In genomic region chr4:136180408-136181330, GRCm38 (mm10) we compare ENCODE assay signal across 7 mouse cellular contexts. TPM values are rescaled to one million over a fixed set of nuclear protein-coding genes. Genes with fewer than 3 reads are reported as not detected.
DNase-seq lines count a peak whose midpoint lies in the region; ATAC-seq and TF ChIP-seq lines count a peak whose summit lies in the region.

No protein-coding gene starts in this region.

- H3K9ac ChIP-seq in intestine, embryonic 16.5 days (ENCODE audit: low read depth, low read length), result peak overlapping the region; percentile 50

- H3K4me2 ChIP-seq in intestine, embryonic 16.5 days (ENCODE audit: low read depth, low read length), result peak overlapping the region; percentile 45

- H3K4me3 ChIP-seq in embryonic facial prominence, embryonic 10.5 days, result peak overlapping the region; percentile 54
- H3K4me3 ChIP-seq in intestine, embryonic 16.5 days (ENCODE audit: low read length), result peak overlapping the region; percentile 21
- H3K4me3 ChIP-seq in midbrain, embryonic 10.5 days, result peak overlapping the region; percentile 47
- peak overlapping the region; percentile 33 for H3K4me3 ChIP-seq in small intestine, adult 2 months (ENCODE audit: low read depth, low read length)

- no peak for TF ChIP-seq POLR2A in small intestine, adult 2 months (IDR thresholded peaks at IDR 0.05; ENCODE audit: low read depth, low read length)

- no peaks in the 10 kb centered on the region for H3K9me3 ChIP-seq in embryonic facial prominence, embryonic 10.5 days
- H3K9me3 ChIP-seq in intestine, embryonic 16.5 days (ENCODE audit: control insufficient read depth, low read length), result no peaks in the 10 kb centered on the region
- H3K9me3 ChIP-seq in midbrain, embryonic 10.5 days (replicated peaks), result no peaks in the 10 kb centered on the region

- peaks cover 42% of the 10 kb centered on the region for H3K36me3 ChIP-seq in embryonic facial prominence, embryonic 10.5 days (replicated peaks)
- H3K36me3 ChIP-seq in intestine, embryonic 16.5 days (ENCODE audit: control insufficient read depth, insufficient read depth, low read length), result no peaks in the 10 kb centered on the region
- peaks cover 54% of the 10 kb centered on the region for H3K36me3 ChIP-seq in midbrain, embryonic 10.5 days
- H3K36me3 ChIP-seq in small intestine, adult 2 months (ENCODE audit: control insufficient read depth, insufficient read depth, low read length), result peaks cover 6% of the 10 kb centered on the region; the same call in 1 of the 2 replicates

- TF ChIP-seq CTCF in small intestine, adult 2 months (IDR thresholded peaks at IDR 0.05; ENCODE audit: extremely low read depth, insufficient read length, insufficient replicate concordance, low read depth, low read length), result no peak

- no peaks in the 10 kb centered on the region; the same call in 1 of the 2 replicates for H3K27me3 ChIP-seq in embryonic facial prominence, embryonic 10.5 days (replicated peaks; ENCODE audit: low read depth, poor library complexity, severe bottlenecking)
- H3K27me3 ChIP-seq in intestine, embryonic 16.5 days (replicated peaks; ENCODE audit: control insufficient read depth, insufficient read depth, low read length), result no peaks in the 10 kb centered on the region
- peaks cover 8% of the 10 kb centered on the region; the same call in 1 of the 2 replicates for H3K27me3 ChIP-seq in midbrain, embryonic 10.5 days (ENCODE audit: low read depth, poor library complexity, severe bottlenecking)
- no peaks in the 10 kb centered on the region for H3K27me3 ChIP-seq in small intestine, adult 2 months (ENCODE audit: control insufficient read depth, insufficient read depth, low read length)

- peak overlapping the region; percentile 73 for H3K27ac ChIP-seq in embryonic facial prominence, embryonic 10.5 days (replicated peaks)
- peak overlapping the region; percentile 38; the same call in 1 of the 2 replicates for H3K27ac ChIP-seq in intestine, embryonic 16.5 days (ENCODE audit: low read length)
- peak overlapping the region; percentile 79 for H3K27ac ChIP-seq in midbrain, embryonic 10.5 days (replicated peaks)
- peak overlapping the region; percentile 25 for H3K27ac ChIP-seq in small intestine, adult 2 months (ENCODE audit: insufficient read depth, low read depth, low read length)

- ATAC-seq in intestine, embryonic 16.5 days, result peak; percentile 49

- 11% methylated on average over 23 of the region's 23 CpGs for WGBS in embryonic facial prominence, embryonic 10.5 days
- 34% methylated on average over 23 of the region's 23 CpGs for WGBS in intestine, embryonic 16.5 days
- WGBS in midbrain, embryonic 10.5 days, result 14% methylated on average over 23 of the region's 23 CpGs
- 43% methylated on average over 23 of the region's 23 CpGs for WGBS in small intestine, adult 2 months

- intact Hi-C loops in gastrocnemius, postnatal 36 days (cut with DNase I), result no loop called here
- intact Hi-C loops in left cerebral cortex, postnatal 4 days (cut with DNase I), result no loop called here

- H3K4me1 ChIP-seq in embryonic facial prominence, embryonic 10.5 days, result peaks cover 56% of the 10 kb centered on the region
- peaks cover 51% of the 10 kb centered on the region for H3K4me1 ChIP-seq in intestine, embryonic 16.5 days (ENCODE audit: control insufficient read depth, insufficient read depth, low read length)
- H3K4me1 ChIP-seq in midbrain, embryonic 10.5 days, result peaks cover 55% of the 10 kb centered on the region
- H3K4me1 ChIP-seq in small intestine, adult 2 months (ENCODE audit: control insufficient read depth, insufficient read depth, insufficient read length, low read length), result peaks cover 37% of the 10 kb centered on the region

- DNase-seq in adrenal gland, postnatal 10 days, result peak; percentile 91
- peak; percentile 74 for DNase-seq in embryonic facial prominence, embryonic 10.5 days (ENCODE audit: low spot score)
- peak; percentile 76 to 79 for DNase-seq in gastrocnemius, postnatal 36 days
- peak; percentile 86 for DNase-seq in left cerebral cortex, postnatal 4 days
- DNase-seq in midbrain, embryonic 10.5 days (ENCODE audit: low spot score), result peak; percentile 51

RNA-seq across cellular contexts. Expression of gene E2f2, which starts 8.5 kb away (rescaled TPM):
- 10 to 100 TPM in 1 of 2 experiments, 1 to 10 TPM in 1; 7.9 to 14.8 TPM for total RNA-seq in adrenal gland, postnatal 10 days (2021)
- 6.2 TPM in 2 replicates for polyA plus RNA-seq in embryonic facial prominence, embryonic 10.5 days (2016; fragmentation: Nextera tagmentation; extraction: Ambion mirVana)
- total RNA-seq in gastrocnemius, postnatal 36 days (2021), result 1 to 10 TPM; 1.3 to 1.9 TPM
- polyA plus RNA-seq in intestine, embryonic 16.5 days (2015; fragmentation: Nextera tagmentation; extraction: Ambion mirVana), result 7.5 and 9.3 TPM in 2 replicates
- total RNA-seq in left cerebral cortex, postnatal 4 days (2021), result 1 to 10 TPM; 1.4 to 1.5 TPM
- polyA plus RNA-seq in midbrain, embryonic 10.5 days (2016; fragmentation: Nextera tagmentation; extraction: Ambion mirVana), result 10.3 and 10.8 TPM in 2 replicates
- 7.5 and 11.5 TPM in 2 replicates for polyA plus RNA-seq in small intestine, adult 2 months (2012; rRNA removed)

RNA-seq across cellular contexts. Expression of gene Asap3, which starts 25.5 kb away (rescaled TPM):
- total RNA-seq in adrenal gland, postnatal 10 days (2021), result 1 to 10 TPM; 5.0 to 7.9 TPM
- 4.2 and 5.3 TPM in 2 replicates for polyA plus RNA-seq in embryonic facial prominence, embryonic 10.5 days (2016; fragmentation: Nextera tagmentation; extraction: Ambion mirVana)
- 1 to 10 TPM; 1.8 to 2.1 TPM for total RNA-seq in gastrocnemius, postnatal 36 days (2021)
- polyA plus RNA-seq in intestine, embryonic 16.5 days (2015; fragmentation: Nextera tagmentation; extraction: Ambion mirVana), result 3.3 and 4.4 TPM in 2 replicates
- 1 to 10 TPM; 4.2 to 4.9 TPM for total RNA-seq in left cerebral cortex, postnatal 4 days (2021)
- 6.0 and 7.1 TPM in 2 replicates for polyA plus RNA-seq in midbrain, embryonic 10.5 days (2016; fragmentation: Nextera tagmentation; extraction: Ambion mirVana)
- polyA plus RNA-seq in small intestine, adult 2 months (2012; rRNA removed), result 1.3 and 2.0 TPM in 2 replicates

RNA-seq across cellular contexts. Expression of gene Id3, which starts 37.4 kb away (rescaled TPM):
- total RNA-seq in adrenal gland, postnatal 10 days (2021), result 100 to 1,000 TPM in 1 of 2 experiments, 10 to 100 TPM in 1; 97.2 to 110 TPM
- polyA plus RNA-seq in embryonic facial prominence, embryonic 10.5 days (2016; fragmentation: Nextera tagmentation; extraction: Ambion mirVana), result 593 and 611 TPM in 2 replicates
- 10 to 100 TPM; 13.8 to 14.1 TPM for total RNA-seq in gastrocnemius, postnatal 36 days (2021)
- 232 and 245 TPM in 2 replicates for polyA plus RNA-seq in intestine, embryonic 16.5 days (2015; fragmentation: Nextera tagmentation; extraction: Ambion mirVana)
- 10 to 100 TPM; 50.9 to 52.7 TPM for total RNA-seq in left cerebral cortex, postnatal 4 days (2021)
- 619 and 802 TPM in 2 replicates for polyA plus RNA-seq in midbrain, embryonic 10.5 days (2016; fragmentation: Nextera tagmentation; extraction: Ambion mirVana)
- 262 and 519 TPM in 2 replicates for polyA plus RNA-seq in small intestine, adult 2 months (2012; rRNA removed)

Comparison
In these comparisons a context has a peak if more than half of its experiments do, and no peak if none do; other contexts are left out.
1. Peak in every context shown above with its lines: DNase-seq, ATAC-seq, H3K4me3 ChIP-seq and H3K27ac ChIP-seq.
2. H3K27ac ChIP-seq: peak in every context shown above with its lines; median percentile 79 in midbrain, embryonic 10.5 days; 73 in embryonic facial prominence, embryonic 10.5 days; 38 in intestine, embryonic 16.5 days; 25 in small intestine, adult 2 months.